Mouse (Mus musculus): ENCODE measurements around the gene Rbfox1. TPM values are rescaled to one million over a fixed set of nuclear protein-coding genes. Genes with fewer than 3 reads are reported as not detected.

Rbfox1 gene
- polyA plus RNA-seq, 1 experiment from 2014 or later, result 3.3 TPM

DNA sequence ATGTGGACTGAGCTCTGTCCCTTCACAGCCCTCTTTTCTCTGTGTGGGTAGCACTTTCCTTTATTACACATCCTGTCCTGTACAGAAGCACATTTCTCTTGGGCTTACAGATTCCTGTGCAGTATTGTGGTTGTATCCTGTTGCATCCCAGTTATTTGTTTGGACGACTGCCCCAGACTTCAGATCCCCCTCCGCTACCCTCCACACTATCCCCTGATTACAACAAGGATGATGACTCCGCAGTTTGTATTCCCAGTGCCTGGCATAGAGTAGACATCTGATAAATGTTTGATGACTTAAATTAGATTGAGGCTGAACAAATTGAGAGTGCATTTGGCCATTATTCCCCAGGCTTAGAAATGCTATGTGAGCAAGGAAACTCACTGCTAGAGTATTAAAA lies 851.8 kb downstream of the Rbfox1 start:
- Histone ChIP-seq H3K36me3 (ENCODE audit: insufficient read depth, low read length) (no peaks in the 10 kb centered on the region), H3K9ac (ENCODE audit: low read depth, low read length) (no peak overlapping the region), H3K27ac (no peak overlapping the region), H3K27me3 (ENCODE audit: insufficient read depth, low read length) (no peaks in the 10 kb centered on the region), H3K4me1 (replicated peaks; ENCODE audit: insufficient read depth, low read length) (no peaks in the 10 kb centered on the region), H3K9me3 (replicated peaks; ENCODE audit: low read length) (no peaks in the 10 kb centered on the region), H3K4me3 (replicated peaks; ENCODE audit: low read depth, low read length) (no peak overlapping the region), H3K4me2 (ENCODE audit: low read length) (no peak overlapping the region)
- ATAC-seq (replicated peaks; ENCODE audit: low FRiP score, low read depth) (no peak), DNase-seq (ENCODE audit: low spot score) (no peak)
- 70% methylated on average over 3 of the region's 3 CpGs for WGBS
- no peak for TF ChIP-seq CTCF (IDR thresholded peaks at IDR 0.05; ENCODE audit: low read depth)

DNA sequence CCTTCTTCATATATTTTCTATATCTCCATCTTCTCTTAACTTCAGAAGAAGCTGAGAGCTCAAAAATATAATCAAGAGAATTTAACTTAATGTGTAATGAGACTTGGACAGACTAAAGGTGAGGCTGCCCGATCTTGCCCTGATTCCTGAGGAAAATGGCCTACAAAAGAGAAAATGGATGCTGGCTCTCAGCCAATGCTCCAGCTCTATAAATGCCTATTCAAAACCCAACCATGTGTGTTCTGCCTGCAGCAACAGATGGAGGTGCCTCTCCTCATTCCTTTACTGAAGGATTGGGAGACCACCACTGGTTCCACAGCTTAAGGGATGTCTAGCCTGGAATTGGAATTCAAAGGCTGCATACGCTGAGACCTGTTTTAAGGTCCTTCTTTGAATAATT lies 861.0 kb downstream of the Rbfox1 start:
- WGBS, result 82% methylated on average over 2 of the region's 2 CpGs
- no peak for ATAC-seq (replicated peaks; ENCODE audit: low FRiP score, low read depth)

DNA sequence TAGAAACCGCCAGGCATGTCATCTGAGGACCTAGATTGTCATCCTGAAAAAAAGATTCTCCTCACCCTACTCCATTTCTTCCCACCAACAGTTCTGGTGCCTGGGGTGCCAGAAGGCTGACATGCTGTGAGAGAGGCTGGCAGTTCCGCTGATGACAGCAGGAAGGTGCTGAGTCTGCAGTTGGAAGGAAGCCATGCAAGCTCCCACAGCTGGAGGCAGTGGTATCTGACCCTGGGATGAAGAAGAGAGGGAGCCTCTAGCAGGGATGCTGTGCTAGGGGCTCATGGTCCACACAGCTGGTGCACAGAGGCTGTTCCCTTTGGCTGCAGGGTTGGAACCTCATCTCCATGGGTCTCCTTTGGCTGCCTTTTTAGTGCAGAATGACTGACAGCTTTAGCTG lies 865.3 kb downstream of the Rbfox1 start:
- no peak overlapping the region for H3K9ac ChIP-seq (ENCODE audit: low read depth, low read length)
- H3K9me3 ChIP-seq (replicated peaks; ENCODE audit: low read length), result no peaks in the 10 kb centered on the region
- H3K4me1 ChIP-seq (replicated peaks; ENCODE audit: insufficient read depth, low read length), result no peaks in the 10 kb centered on the region
- DNase-seq (ENCODE audit: low spot score) (no peak), ATAC-seq (replicated peaks; ENCODE audit: low FRiP score, low read depth) (no peak)
- 69% methylated on average over 2 of the region's 2 CpGs for WGBS
- no peaks in the 10 kb centered on the region for H3K27me3 ChIP-seq (ENCODE audit: insufficient read depth, low read length)
- no peak overlapping the region for H3K27ac ChIP-seq
- no peak for TF ChIP-seq CTCF (IDR thresholded peaks at IDR 0.05; ENCODE audit: low read depth)
- no peak overlapping the region for H3K4me2 ChIP-seq (ENCODE audit: low read length)
- no peaks in the 10 kb centered on the region for H3K36me3 ChIP-seq (ENCODE audit: insufficient read depth, low read length)
- H3K4me3 ChIP-seq (replicated peaks; ENCODE audit: low read depth, low read length), result no peak overlapping the region

More for the DNA sequence above, 861.0 kb downstream of the Rbfox1 start:
- Histone ChIP-seq H3K36me3 (ENCODE audit: insufficient read depth, low read length) (no peaks in the 10 kb centered on the region), H3K9ac (ENCODE audit: low read depth, low read length) (no peak overlapping the region), H3K4me2 (ENCODE audit: low read length) (no peak overlapping the region), H3K4me1 (replicated peaks; ENCODE audit: insufficient read depth, low read length) (no peaks in the 10 kb centered on the region), H3K9me3 (replicated peaks; ENCODE audit: low read length) (no peaks in the 10 kb centered on the region), H3K4me3 (replicated peaks; ENCODE audit: low read depth, low read length) (no peak overlapping the region), H3K27me3 (ENCODE audit: insufficient read depth, low read length) (no peaks in the 10 kb centered on the region), H3K27ac (no peak overlapping the region)
- DNase-seq (ENCODE audit: low spot score), result no peak
- no peak for TF ChIP-seq CTCF (IDR thresholded peaks at IDR 0.05; ENCODE audit: low read depth)

DNA sequence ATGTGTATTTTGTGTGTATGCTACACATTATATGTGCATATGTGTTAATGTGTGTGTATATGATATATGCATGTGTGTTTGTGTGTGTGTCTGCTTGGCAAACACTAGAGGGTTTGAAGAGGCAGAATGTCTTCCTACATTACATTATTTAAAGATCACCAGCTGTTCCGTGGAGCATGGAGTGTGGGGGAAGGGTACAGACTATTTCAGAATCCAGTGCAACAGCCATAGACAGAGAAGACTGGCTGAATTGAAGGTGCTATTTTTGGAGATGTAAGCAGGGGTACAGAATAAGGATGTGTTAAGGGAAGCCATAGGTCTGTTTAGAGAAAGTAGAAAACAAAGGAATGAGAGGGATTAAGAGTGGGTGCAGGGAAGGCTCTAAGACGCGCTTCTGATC lies 869.7 kb downstream of the Rbfox1 start:
- DNase-seq (ENCODE audit: low spot score) (no peak), ATAC-seq (replicated peaks; ENCODE audit: low FRiP score, low read depth) (no peak)
- no peak for TF ChIP-seq CTCF (IDR thresholded peaks at IDR 0.05; ENCODE audit: low read depth)
- no peak overlapping the region for H3K4me3 ChIP-seq (replicated peaks; ENCODE audit: low read depth, low read length)
- H3K27ac ChIP-seq, result no peak overlapping the region
- H3K9me3 ChIP-seq (replicated peaks; ENCODE audit: low read length), result no peaks in the 10 kb centered on the region
- no peaks in the 10 kb centered on the region for H3K4me1 ChIP-seq (replicated peaks; ENCODE audit: insufficient read depth, low read length)
- 85% methylated on average over 3 of the region's 3 CpGs for whole genome bisulfite sequencing
- no peaks in the 10 kb centered on the region for H3K36me3 ChIP-seq (ENCODE audit: insufficient read depth, low read length)
- H3K4me2 ChIP-seq (ENCODE audit: low read length), result no peak overlapping the region
- H3K9ac ChIP-seq (ENCODE audit: low read depth, low read length), result no peak overlapping the region
- H3K27me3 ChIP-seq (ENCODE audit: insufficient read depth, low read length), result no peaks in the 10 kb centered on the region

GRCm38 (mm10) chr16:6769495-6770237 lies 884.5 kb downstream of the Rbfox1 start:
- Histone ChIP-seq H3K27ac (no peak overlapping the region), H3K9ac (ENCODE audit: low read depth, low read length) (no peak overlapping the region), H3K4me3 (replicated peaks; ENCODE audit: low read depth, low read length) (no peak overlapping the region), H3K36me3 (ENCODE audit: insufficient read depth, low read length) (no peaks in the 10 kb centered on the region), H3K4me2 (ENCODE audit: low read length) (no peak overlapping the region), H3K4me1 (replicated peaks; ENCODE audit: insufficient read depth, low read length) (no peaks in the 10 kb centered on the region), H3K9me3 (replicated peaks; ENCODE audit: low read length) (no peaks in the 10 kb centered on the region), H3K27me3 (ENCODE audit: insufficient read depth, low read length) (no peaks in the 10 kb centered on the region)
- DNase-seq (ENCODE audit: low spot score) (peak; percentile 14), ATAC-seq (replicated peaks; ENCODE audit: low FRiP score, low read depth) (no peak)
- WGBS, result 44% methylated on average over 14 of the region's 14 CpGs
- no peak for TF ChIP-seq CTCF (IDR thresholded peaks at IDR 0.05; ENCODE audit: low read depth)

- 63% methylated on average over 6 of the region's 6 CpGs for WGBS
- DNase-seq (ENCODE audit: low spot score) (no peak), ATAC-seq (replicated peaks; ENCODE audit: low FRiP score, low read depth) (no peak)
Observed at GRCm38 (mm10) chr16:6777506-6778185, 892.5 kb downstream of the Rbfox1 start.

More at GRCm38 (mm10) chr16:6777506-6778185, 892.5 kb downstream of the Rbfox1 start:
- Histone ChIP-seq H3K9me3 (replicated peaks; ENCODE audit: low read length) (no peaks in the 10 kb centered on the region), H3K27me3 (ENCODE audit: insufficient read depth, low read length) (no peaks in the 10 kb centered on the region), H3K4me2 (ENCODE audit: low read length) (no peak overlapping the region), H3K4me1 (replicated peaks; ENCODE audit: insufficient read depth, low read length) (no peaks in the 10 kb centered on the region), H3K9ac (ENCODE audit: low read depth, low read length) (no peak overlapping the region), H3K27ac (no peak overlapping the region), H3K36me3 (ENCODE audit: insufficient read depth, low read length) (no peaks in the 10 kb centered on the region), H3K4me3 (replicated peaks; ENCODE audit: low read depth, low read length) (no peak overlapping the region)
- TF ChIP-seq CTCF (IDR thresholded peaks at IDR 0.05; ENCODE audit: low read depth), result no peak

Data from kidney, postnatal 0 days (tissue).